Mouse (Mus musculus): Measurements from ENCODE around the gene Pdia2.

The Pdia2 gene

DNA sequence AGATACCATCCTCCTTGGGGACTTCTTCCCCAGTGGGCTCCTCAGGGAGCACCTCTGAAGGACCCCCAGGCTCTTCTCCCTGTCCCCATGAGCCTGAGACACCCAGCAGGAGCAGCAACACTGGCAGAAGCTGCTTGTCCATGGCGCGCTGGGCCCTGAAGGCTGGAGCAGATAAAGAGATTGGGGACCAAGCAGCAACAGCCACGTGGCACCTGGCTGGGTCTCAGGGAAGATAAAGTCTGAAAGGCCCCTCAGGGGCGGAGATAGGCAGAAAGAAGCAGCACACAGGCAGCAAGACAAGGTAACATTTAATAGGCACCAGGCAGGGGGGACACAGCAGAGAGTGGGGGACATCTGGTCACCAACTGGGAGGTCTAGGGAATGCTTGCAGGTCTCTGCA is at the start of gene Pdia2:
Pdia2 (minus strand) TSS at position 196 of the 400 bp plus-strand sequence.
- peak in 1 of 2 experiments; percentile 24 for DNase-seq (ENCODE audit: inconsistent age in 2 of 2, low spot score in 1 of 2)

DNA sequence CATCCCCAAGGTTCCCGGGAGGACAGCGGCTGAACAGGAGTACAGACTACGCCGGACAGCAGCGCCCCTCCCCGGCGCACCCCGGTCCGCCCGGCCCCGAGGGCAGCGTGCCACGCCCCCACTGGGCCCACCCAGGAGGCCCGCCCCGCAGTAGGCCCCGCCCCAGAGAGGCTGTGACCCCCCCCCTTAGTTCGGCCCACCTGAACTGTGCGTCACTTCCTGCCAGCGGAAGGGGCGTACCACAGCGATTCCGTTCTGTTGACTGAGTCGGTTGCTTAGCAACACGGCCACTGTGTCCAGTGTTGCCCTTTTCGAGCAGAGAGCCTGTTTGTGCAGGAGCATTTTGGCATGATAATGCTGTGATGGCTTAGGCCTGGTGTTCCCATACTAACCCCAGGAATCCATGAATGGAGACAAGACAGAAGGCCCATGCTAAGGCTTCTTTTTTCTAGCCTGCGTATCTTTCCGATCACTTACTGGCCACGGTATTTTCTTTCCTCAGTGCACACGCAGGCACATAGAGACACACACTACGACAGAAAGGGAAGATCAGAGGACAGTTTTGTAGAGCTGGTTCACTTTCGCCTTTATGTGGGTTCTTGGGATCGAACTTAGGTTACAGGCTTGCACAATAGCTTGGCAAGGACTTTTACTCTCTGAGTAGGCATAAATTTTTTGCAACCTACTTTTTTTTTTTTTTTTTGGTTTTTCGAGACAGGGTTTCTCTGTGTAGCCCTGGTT is 45.4 kb upstream of the Pdia2 start, which contains the start of gene Fam234a:
Fam234a (minus strand) TSS at position 142 of the 741 bp plus-strand sequence.
- DNase-seq (ENCODE audit: inconsistent age in 2 of 2, low spot score in 1 of 2), result peak; percentile 96 to 98

DNA sequence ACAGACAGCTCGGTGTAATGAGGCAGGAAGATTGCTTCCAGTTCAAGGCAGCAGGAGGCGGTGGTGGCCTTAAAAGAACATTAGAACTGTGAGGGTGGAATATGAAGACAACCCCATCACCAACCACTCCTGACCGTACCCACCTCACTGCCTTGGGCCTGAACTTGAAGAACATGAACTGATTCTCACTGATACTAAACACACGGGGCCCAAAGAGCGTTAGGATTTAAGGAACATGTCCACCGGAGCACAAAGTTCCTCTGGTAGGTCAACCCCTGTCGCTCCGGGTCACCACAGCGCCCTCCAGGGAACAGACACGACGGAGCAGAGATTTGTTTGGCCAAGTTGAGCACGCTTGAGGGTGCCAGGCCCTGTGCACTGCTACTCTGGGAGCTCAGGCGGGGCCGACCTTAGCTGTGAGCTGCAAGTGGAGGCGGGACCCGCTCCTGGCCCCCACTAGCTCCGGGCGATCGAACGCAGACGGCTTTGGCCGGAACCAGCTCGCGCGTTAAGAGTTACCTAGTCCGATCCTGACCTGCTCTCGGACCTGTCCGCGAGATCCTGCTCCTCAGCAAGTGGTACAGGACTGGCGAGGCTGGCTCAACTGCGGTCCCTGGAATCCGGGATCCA is 44.7 kb upstream of the Pdia2 start:
- DNase-seq (ENCODE audit: inconsistent age in 2 of 2, low spot score in 1 of 2), result peak; percentile 85 to 96

DNA sequence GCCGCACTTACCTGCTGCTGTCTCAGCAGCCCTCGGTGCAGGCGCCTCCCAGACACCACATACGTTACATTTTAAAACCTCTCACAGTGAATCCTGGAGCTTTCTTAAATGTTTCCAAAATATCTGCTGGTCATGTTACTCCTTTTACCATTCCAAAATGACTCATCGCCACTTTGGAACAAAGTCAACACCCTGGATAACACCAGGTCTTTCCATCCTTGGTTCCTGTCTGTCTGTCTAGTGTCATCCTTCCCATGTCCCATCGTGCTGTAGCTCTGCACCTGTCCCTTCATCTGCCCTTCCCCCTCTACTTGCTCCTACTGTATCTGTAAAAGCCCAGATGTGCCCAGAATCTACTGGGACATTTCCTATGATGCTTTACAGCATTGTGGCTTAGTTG is 42.1 kb upstream of the Pdia2 start:
- peak; percentile 37 to 77 for DNase-seq (ENCODE audit: inconsistent age in 2 of 2, low spot score in 1 of 2)

DNA sequence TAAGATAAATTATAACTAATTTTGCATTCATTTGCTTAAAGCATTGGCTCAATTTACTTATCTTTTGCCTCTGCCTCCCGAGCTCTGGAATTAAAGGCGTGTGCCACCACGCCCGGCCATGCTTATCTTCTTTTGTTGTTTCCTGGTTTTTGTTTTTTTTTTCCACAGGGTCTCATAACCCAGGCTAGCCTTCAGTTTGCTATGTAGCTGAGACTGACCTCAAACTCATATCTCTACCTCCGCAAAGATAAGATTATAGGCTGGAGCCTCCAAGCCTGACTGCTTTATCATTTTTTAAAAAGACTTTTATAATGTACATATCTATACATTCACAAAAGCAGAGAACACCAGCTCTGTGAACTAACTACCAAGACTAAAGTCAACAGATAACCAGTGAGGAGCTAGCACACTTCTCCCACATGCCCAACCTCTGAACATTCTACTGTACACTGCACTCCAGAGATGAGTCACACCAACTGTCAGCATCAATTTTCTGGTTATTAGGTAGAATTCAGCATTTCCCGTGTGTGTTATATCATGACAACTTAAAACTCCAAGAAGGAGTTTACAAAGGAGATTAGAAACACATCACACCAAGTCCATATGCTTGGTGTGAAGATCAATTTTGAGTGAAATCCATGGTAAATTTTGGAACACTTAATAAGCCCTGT is 41.4 kb upstream of the Pdia2 start:
- DNase-seq (ENCODE audit: inconsistent age in 2 of 2, low spot score in 1 of 2), result peak in 1 of 2 experiments; percentile 64

DNA sequence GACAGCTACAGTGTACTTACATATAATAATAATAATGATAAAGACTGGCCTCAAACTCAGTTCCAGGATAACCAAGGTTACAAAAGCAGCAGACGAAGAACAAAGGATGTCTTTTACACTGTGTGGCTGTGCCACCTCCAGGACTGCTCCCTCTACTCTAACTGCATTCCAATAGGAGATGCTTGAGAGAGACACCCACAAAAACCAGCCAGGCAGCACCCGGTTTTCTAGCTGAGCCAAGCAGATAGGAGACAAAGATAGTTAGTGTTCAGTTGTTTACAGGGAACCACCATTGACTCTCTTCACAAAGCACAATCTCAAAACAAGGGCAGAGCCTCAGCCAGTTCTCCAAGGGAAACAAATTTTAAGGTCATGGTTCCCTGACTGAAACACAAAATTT is 40.7 kb upstream of the Pdia2 start:
- DNase-seq (ENCODE audit: inconsistent age in 2 of 2, low spot score in 1 of 2), result no peak

DNA sequence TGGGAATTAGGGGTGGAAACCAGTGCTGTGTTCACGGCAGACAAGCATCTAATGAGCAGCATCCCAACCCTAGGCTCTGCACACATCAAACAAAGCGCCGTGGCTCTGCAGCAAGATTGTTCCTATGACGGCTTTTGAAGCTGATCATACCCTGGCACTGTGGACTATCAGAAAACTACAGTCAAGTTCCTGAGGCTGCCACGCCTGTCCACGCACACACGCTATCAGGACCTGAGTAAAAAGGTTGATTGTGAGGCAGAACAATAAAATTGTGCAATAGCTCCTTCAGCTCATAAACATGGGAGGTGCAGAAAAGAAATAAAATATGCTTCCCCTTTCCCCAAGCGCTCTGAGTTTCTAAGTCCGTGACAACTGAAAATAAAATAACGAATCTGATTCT is 38.8 kb upstream of the Pdia2 start:
- no peak for DNase-seq (ENCODE audit: inconsistent age in 2 of 2, low spot score in 1 of 2)

DNA sequence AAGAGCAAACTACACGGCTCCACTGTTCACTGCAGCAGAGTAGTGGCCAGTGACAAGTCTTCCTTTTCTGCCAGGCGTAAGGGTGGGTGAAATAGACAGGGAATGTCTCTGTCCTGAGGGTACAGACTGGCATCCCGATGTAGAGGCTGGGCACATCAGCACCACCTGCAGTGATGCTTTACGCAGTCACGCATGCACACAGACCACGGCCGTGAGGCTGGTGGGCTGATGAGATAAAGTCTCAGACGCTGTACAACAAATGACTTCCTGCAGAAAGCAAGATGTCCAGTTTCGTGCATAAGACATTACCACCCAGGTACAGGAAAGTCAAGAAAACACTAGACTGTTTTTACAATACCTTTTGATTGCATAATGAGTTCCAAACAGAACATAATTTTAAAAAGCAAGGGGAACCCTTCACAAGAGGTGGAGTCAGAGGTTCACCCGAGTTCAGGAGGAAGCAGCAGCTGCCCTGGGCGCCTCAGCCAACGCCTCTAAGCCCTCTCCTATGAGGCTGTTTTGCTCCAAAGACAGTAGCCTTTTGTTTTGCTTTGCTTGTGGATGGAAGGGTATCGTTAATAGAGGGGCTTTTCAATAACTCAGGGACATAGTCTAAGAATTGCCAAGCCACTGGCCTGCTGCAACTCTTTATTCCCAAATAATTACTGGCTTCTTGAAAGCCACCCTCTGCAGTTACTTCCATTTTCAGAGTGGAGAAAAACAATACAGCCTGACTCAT is 36.4 kb upstream of the Pdia2 start:
- DNase-seq (ENCODE audit: inconsistent age in 2 of 2, low spot score in 1 of 2), result peak in 1 of 2 experiments; percentile 52

DNA sequence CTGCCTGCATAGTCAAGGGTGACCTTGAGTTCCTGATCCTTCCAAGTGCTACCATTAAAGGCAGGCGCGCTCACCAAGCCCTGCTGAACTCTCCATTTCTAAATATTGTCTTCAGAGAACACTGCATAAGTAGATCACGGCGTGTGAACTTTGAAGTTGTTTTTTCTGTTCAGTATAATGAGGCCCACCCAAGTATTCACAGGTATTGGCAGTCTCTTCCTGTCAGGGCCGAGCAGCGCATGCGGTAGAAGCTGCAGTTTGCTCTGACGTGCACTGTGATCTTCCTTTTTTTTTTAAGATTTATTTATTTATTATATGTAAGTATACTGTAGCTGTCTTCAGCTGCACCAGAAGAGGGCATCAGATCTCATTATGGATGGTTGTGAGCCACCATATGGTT is 35.5 kb upstream of the Pdia2 start:
- DNase-seq (ENCODE audit: inconsistent age in 2 of 2, low spot score in 1 of 2), result no peak

DNA sequence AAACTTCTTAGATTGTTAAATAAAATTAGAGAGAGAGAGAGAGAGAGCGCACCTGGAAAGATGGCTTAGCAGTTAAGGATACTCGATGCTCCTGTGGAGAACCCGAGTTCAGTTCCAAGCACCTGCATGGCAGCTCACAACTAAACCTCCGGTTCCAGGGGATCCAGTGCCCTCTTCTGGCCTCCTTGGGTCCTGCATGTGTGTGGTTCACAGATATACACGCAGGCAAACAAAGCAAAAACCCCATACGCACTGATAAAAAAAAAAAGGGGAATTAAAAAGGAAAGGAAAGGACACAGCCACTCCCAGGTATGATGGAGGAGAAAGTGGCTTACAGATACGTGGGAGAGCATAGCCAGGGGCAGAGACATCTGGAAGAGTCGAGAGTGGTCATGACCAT is 34.0 kb upstream of the Pdia2 start:
- no peak for DNase-seq (ENCODE audit: inconsistent age in 2 of 2, low spot score in 1 of 2)

DNA sequence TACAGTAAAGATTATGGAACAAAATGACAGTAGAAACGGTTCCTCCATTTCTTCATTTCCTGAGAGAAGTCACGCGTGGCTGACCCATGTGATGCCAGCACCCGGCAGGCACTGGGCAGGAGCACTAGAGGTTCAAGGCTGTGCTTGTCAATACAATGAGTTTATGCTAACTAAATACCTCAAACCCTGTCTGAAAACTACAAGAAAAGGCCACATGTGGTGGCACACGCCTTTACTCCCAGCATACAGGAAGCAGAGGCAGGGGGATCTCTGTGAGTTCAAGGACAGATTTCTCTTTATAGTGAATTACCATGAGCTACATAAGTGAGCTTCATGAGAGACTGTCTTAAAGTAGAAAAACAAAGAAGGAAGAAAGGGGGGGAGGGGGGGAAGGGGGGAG is 32.3 kb upstream of the Pdia2 start:
- DNase-seq (ENCODE audit: inconsistent age in 2 of 2, low spot score in 1 of 2), result no peak

DNA sequence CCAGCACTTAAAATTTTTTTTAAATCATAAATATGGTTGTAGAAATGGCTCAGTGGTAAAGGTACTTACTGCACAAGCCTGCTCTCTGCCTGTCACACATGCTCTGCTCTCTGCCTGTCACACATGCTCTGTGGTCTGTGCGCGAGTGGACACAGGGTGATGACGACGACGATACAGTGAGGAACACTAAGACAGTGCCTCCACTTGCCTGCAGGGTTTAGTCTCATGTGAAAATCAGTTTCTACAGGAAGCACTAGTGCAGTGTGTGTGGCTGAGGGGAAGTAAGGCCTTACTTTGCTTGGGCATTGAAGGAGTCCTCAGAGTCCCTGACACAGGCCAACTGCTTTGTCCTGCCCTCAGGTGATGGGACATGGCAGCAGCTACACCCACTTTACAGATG is 30.9 kb upstream of the Pdia2 start:
- DNase-seq (ENCODE audit: inconsistent age in 2 of 2, low spot score in 1 of 2), result no peak

DNA sequence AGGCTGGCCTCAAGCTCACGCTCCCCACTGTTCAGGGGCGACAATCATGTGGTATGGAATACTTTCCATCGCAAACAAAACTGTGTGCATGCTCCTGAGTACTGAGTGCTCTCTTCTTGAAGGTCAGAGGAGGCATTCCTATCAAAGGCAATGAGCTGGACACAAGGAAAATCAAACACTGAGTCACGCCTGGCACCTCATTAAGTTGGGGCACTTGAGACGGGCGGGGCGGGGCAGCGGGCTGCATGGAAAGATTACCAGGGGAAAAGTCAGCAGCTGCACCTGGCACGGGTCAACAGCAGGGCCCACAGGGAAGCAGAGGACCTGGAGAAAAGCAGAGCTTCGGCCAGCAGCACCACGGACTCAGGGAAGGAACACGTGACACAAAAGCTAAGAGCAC is 26.3 kb upstream of the Pdia2 start:
- DNase-seq (ENCODE audit: inconsistent age in 2 of 2, low spot score in 1 of 2), result peak; percentile 39 to 48

DNA sequence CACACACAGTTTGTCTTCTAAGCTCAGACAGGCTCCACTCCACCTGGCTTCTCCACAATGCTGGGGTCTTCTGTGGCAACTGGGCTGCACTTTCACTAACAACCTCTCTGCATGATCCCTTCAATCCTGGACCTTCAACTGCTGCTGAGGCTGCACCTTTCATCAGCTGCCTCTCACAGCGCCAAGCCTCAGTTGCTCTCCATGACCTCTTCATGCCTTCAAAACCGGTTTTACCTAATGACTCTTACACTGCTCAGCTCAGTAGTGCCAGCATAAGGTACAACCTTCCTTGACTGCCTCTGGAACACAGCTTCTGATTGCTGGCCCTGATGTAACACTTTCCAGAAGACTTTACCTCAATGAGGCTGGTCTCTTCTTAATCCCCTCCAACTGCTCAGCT is 22.6 kb upstream of the Pdia2 start:
- no peak for DNase-seq (ENCODE audit: inconsistent age in 2 of 2, low spot score in 1 of 2)

DNA sequence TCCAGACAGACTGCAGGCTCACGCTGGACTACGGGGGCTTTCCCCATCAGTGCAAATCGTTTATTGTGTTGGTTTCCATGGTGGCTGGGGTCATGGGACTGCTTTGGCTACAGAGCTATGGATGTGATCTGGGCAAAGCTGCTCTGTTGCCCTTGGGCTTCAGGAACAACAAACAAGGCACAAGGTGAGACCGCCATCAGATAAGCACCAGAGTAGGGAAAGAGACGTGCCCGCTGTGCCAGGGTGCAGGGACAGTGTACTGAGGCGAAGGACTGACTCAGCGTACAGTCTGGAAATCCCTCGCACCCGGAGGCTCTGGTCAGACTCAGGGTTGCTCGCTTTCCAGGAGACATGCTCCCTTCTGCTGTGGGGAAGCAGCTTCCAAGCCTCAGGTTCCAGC is 13.8 kb upstream of the Pdia2 start:
- no peak for DNase-seq (ENCODE audit: inconsistent age in 2 of 2, low spot score in 1 of 2)

DNA sequence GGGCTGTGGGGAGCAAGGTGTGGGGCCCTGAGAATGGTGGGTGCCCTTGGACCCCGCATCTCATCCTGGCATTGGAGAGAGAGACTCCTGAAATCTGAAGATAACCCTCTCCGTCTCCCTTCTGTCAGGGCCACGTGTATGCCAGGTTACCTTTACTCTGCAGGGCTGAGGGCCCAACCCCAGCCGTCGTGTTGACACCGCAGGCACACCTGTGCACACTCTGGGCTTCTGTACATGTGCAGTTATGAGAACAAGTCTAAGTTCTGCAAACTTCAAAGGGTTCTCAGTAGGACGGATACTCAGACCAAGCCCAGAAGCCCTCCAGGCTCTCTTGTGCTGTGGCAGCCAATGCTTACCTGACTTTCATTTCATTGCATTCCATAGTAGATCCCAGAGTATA is 13.4 kb upstream of the Pdia2 start:
- DNase-seq (ENCODE audit: inconsistent age in 2 of 2, low spot score in 1 of 2), result no peak

DNA sequence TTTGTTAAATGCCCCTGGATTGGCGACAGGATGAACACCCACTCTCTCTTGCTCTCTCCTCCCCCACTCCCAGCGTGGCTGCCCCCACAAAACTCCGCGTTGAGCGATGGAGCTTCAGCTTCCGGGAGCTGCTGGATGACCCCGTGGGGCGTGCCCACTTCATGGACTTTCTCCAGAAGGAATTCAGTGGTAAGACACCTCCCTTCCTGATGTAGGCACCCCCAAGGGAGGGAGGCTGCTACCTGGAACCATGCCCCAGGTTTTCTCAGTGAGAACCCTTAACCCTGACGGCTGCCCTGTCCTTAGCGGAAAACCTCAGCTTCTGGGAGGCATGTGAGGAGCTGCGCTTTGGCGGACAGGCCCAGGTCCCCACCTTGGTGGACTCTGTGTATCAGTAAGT is 8.8 kb upstream of the Pdia2 start, which contains the start of gene Arhgdig:
Arhgdig (minus strand) TSS at position 101 of the 400 bp plus-strand sequence.
- DNase-seq (ENCODE audit: inconsistent age in 2 of 2, low spot score in 1 of 2), result no peak

DNA sequence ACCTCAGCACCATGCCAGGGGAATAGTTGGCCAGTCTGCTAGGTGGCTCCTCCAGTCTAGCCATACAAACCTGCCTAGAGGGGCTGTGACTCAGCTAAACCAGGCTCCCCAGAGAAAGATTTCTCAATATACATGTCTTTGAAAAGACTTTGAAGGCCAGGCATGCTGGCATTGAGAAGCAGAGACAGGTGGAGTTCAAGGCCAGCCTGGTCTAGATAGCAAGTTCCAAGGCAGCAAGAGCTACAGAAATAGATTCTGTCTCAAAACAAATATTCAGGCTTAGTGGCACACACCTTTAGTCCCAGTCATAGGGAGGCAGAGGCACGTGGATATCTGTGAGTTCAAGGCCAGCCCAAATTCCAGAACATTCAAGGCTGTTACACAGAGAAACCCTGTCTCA is 7.5 kb upstream of the Pdia2 start:
- DNase-seq (ENCODE audit: inconsistent age in 2 of 2, low spot score in 1 of 2), result peak; percentile 77 to 88

DNA sequence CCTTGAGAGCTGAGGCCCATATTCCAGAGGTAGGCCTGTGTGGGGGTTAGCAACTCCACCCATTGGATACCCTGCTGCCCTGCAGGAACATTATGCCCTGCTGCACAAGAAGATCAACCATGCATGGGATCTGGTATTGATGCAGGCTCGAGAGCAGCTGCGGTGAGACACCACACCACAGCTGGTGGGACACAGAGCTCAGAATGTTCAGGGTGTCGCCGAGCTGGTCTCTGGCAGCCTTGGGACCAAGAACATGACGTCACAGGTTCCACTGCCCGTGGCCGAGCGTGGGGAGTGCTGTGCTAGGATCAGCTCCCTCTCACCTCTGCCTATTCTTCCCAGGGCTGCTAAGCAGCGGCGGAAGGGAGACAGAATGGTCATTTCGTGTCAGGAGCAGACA is 5.9 kb upstream of the Pdia2 start:
- peak; percentile 57 to 62 for DNase-seq (ENCODE audit: inconsistent age in 2 of 2, low spot score in 1 of 2)

DNA sequence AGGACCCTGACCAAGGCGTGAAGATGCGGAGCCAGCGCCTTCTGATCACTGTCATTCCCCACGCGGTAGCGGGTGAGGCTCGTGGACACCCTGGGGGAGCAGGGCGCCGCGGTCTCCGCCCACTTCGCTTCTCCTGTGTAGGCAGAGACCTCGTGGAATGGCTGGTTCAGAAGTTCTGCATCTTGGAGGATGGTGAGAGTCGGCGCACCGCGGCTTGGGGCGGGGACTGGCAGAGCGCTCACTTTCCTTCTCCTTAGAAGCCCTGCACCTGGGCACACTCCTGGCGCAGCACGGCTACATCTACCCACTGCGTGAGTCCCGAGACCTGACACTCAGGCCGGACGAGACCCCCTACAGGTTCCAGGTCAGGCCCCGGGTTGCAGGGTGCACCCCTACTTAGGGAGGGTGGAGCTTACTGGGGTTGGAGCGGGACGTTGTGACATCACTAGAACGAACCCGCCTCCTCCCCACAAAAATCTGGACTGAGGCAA is 4.5 kb upstream of the Pdia2 start:
- peak; percentile 82 to 93 for DNase-seq (ENCODE audit: inconsistent age in 2 of 2, low spot score in 1 of 2)

DNA sequence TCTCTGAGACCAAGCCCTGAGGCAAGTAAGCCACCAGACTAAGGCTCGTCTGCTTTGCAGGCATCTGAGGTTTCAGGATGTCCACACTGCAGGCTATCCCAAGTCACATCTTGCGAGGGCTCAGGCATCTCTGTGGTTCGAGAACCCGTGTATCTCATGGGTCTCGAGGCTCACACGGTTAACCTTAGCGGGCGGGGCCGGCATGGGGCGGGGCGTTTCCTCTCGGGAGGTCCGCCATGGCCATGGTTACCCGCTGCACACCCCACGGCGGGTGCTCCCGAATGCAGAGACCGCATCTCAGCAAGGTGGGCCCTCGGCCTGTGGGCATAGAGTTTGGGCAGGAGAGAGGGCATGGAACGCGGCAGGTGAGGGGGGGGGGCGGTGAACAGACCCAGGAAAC is 3.9 kb upstream of the Pdia2 start, which contains the start of gene Rgs11:
Rgs11 (plus strand) TSS at position 215 of the 400 bp plus-strand sequence.
- DNase-seq (ENCODE audit: inconsistent age in 2 of 2, low spot score in 1 of 2), result peak; percentile 77 to 88

All from adrenal gland, adult (tissue).